Mouse (Mus musculus): ENCODE measurements around the gene Fam25c.

The Fam25c gene

GRCm38 (mm10) chr14:34363490-34364253 is 8.4 kb upstream of the Fam25c start:
- in situ Hi-C loops (cut with MseI, MboI): no loop called here

- in situ Hi-C loops (cut with MseI, MboI): no loop called here
Measured at GRCm38 (mm10) chr14:34362726-34363445, 7.7 kb upstream of the Fam25c start.

- in situ Hi-C loops (cut with MseI, MboI): no loop called here
Measured at GRCm38 (mm10) chr14:34362135-34362534, 6.9 kb upstream of the Fam25c start.

GRCm38 (mm10) chr14:34360251-34360650 is 5.0 kb upstream of the Fam25c start:
- in situ Hi-C loops (cut with MseI, MboI): no loop called here

- in situ Hi-C loops (cut with MseI, MboI): no loop called here
Measured at GRCm38 (mm10) chr14:34359676-34360244, 4.5 kb upstream of the Fam25c start.

- in situ Hi-C loops (cut with MseI, MboI): no loop called here
Measured at GRCm38 (mm10) chr14:34357671-34358455, 2.6 kb upstream of the Fam25c start.

- in situ Hi-C loops (cut with MseI, MboI): no loop called here
Measured at GRCm38 (mm10) chr14:34354456-34354855, 777 bp downstream of the Fam25c start.

- in situ Hi-C loops (cut with MseI, MboI): no loop called here
Measured at GRCm38 (mm10) chr14:34353326-34353725, 1.9 kb downstream of the Fam25c start.

GRCm38 (mm10) chr14:34352523-34352922 is 2.7 kb downstream of the Fam25c start:
- in situ Hi-C loops (cut with MseI, MboI): no loop called here

GRCm38 (mm10) chr14:34351660-34352059 is 3.6 kb downstream of the Fam25c start:
- in situ Hi-C loops (cut with MseI, MboI): no loop called here

GRCm38 (mm10) chr14:34349007-34349406 is 6.2 kb downstream of the Fam25c start:
- in situ Hi-C loops (cut with MseI, MboI): no loop called here

GRCm38 (mm10) chr14:34348301-34348700 is 6.9 kb downstream of the Fam25c start:
- in situ Hi-C loops (cut with MseI, MboI): no loop called here

- in situ Hi-C loops (cut with MseI, MboI): no loop called here
Measured at GRCm38 (mm10) chr14:34347084-34347483, 8.1 kb downstream of the Fam25c start.

GRCm38 (mm10) chr14:34345771-34346566 is 9.3 kb downstream of the Fam25c start:
- in situ Hi-C loops (cut with MseI, MboI): no loop called here

GRCm38 (mm10) chr14:34344361-34344760 is 10.9 kb downstream of the Fam25c start:
- in situ Hi-C loops (cut with MseI, MboI): no loop called here

- in situ Hi-C loops (cut with MseI, MboI): no loop called here
Measured at GRCm38 (mm10) chr14:34343078-34343477, 12.2 kb downstream of the Fam25c start.

GRCm38 (mm10) chr14:34341993-34342392 is 13.2 kb downstream of the Fam25c start:
- in situ Hi-C loops (cut with MseI, MboI): no loop called here

GRCm38 (mm10) chr14:34339446-34339845 is 15.8 kb downstream of the Fam25c start:
- in situ Hi-C loops (cut with MseI, MboI): no loop called here

- in situ Hi-C loops (cut with MseI, MboI): no loop called here
Measured at GRCm38 (mm10) chr14:34332476-34332875, 22.8 kb downstream of the Fam25c start.

- in situ Hi-C loops (cut with MseI, MboI): no loop called here
Measured at GRCm38 (mm10) chr14:34331886-34332285, 23.3 kb downstream of the Fam25c start.

- in situ Hi-C loops (cut with MseI, MboI): no loop called here
Measured at GRCm38 (mm10) chr14:34330657-34331158, 24.5 kb downstream of the Fam25c start.
